In genomic region chr9:73968641-73969121, GRCm38 (mm10) we compare ENCODE assay signal across 9 mouse cellular contexts. TPM values are rescaled to one million over a fixed set of nuclear protein-coding genes. Genes with fewer than 3 reads are reported as not detected.
A peak's percentile ranks its signal among the peaks of the same experiment; 100 is the strongest.
DNase-seq lines count a peak whose midpoint lies in the region; ATAC-seq lines count a peak whose summit lies in the region.
"Had no signal": no experiment of that assay in that cellular context is flagged by ENCODE, and none has a peak within 500 bp of the region (broad histone marks: within the 10 kb centered on the region; RNA-seq: fewer than 3 reads in every experiment).

Gene Unc13c (minus strand): TSS chr9:73968966.

- peak within 1 kb of the TSS; percentile 63 for H3K4me2 ChIP-seq in heart, embryonic 15.5 days
- peak within 1 kb of the TSS; percentile 60 for H3K4me2 ChIP-seq in stomach, embryonic 15.5 days

- DNase-seq in layer of hippocampus, adult 11-12 months (ENCODE audit: low spot score): peak; percentile 21
- DNase-seq in layer of hippocampus, adult 9-10 months (ENCODE audit: low spot score): no peak
- peak; percentile 42 for DNase-seq in embryo, embryonic 9.5 days (ENCODE audit: extremely low spot score)
- peak; percentile 15 for DNase-seq in layer of hippocampus, adult 9-11 months
- peak; percentile 37 for DNase-seq in mesoderm, embryonic 11.5 days (ENCODE audit: low read depth, low spot score)

- peak within 1 kb of the TSS; percentile 46 for H3K4me3 ChIP-seq in heart, embryonic 15.5 days
- peak within 1 kb of the TSS; percentile 36 for H3K4me3 ChIP-seq in stomach, embryonic 15.5 days (replicated peaks)

- H3K27me3 ChIP-seq in heart, embryonic 15.5 days: no peaks in the 10 kb centered on the region
- H3K27me3 ChIP-seq in stomach, embryonic 15.5 days (replicated peaks): no peaks in the 10 kb centered on the region

- peaks cover 27% of the 10 kb centered on the region for H3K4me1 ChIP-seq in heart, embryonic 15.5 days (replicated peaks)
- 0 out of 2 replicates have a peak, but pooled peaks cover 9% of the 10 kb centered on the region for H3K4me1 ChIP-seq in stomach, embryonic 15.5 days

- H3K27ac ChIP-seq in heart, embryonic 15.5 days: peak within 1 kb of the TSS; percentile 31; the same call in 1 of the 2 replicates
- H3K27ac ChIP-seq in stomach, embryonic 15.5 days: no peak within 1 kb of the TSS

- peak; percentile 70; the same call in 1 of the 2 replicates for ATAC-seq in heart, embryonic 15.5 days (replicated peaks; ENCODE audit: insufficient number of reproducible peaks, insufficient read depth, low FRiP score, low read depth)
- peak; percentile 35; the same call in 1 of the 2 replicates for ATAC-seq in stomach, embryonic 15.5 days (ENCODE audit: insufficient read depth, low FRiP score, low read depth)
- ATAC-seq in megakaryocyte, adult 5-6 weeks (ENCODE audit: poor library complexity, severe bottlenecking): no peak

- H3K9me3 ChIP-seq in heart, embryonic 15.5 days (replicated peaks): no peaks in the 10 kb centered on the region
- no peaks in the 10 kb centered on the region for H3K9me3 ChIP-seq in stomach, embryonic 15.5 days

- H3K9ac ChIP-seq in heart, embryonic 15.5 days: peak within 1 kb of the TSS; percentile 46
- H3K9ac ChIP-seq in stomach, embryonic 15.5 days: no peak within 1 kb of the TSS

- 3% methylated on average over 17 of the region's 17 CpGs for WGBS in heart, embryonic 15.5 days
- WGBS in stomach, embryonic 15.5 days: 4% methylated on average over 17 of the region's 17 CpGs

- H3K36me3 ChIP-seq in heart, embryonic 15.5 days: no peaks in the 10 kb centered on the region
- no peaks in the 10 kb centered on the region for H3K36me3 ChIP-seq in stomach, embryonic 15.5 days

RNA-seq across cellular contexts. Expression of gene Unc13c, which starts in this region (rescaled TPM):
- polyA plus RNA-seq in heart, embryonic 15.5 days (2015; fragmentation: Nextera tagmentation; extraction: Ambion mirVana): 1.5 and 2.1 TPM in 2 replicates
- 0.73 and 0.76 TPM in 2 replicates for polyA plus RNA-seq in stomach, embryonic 15.5 days (2015; fragmentation: Nextera tagmentation; extraction: Ambion mirVana)
- not detected in 2 replicates for total RNA-seq in megakaryocyte, adult 5-6 weeks (2015)
- total RNA-seq in megakaryocyte, adult 5-6 weeks (2017): 0.04 TPM in 1 of 2 replicates, not detected in the other
- total RNA-seq: MEL had no signal

Comparison
In these comparisons a context has a peak if more than half of its experiments do, and no peak if none do; other contexts are left out.
1. Peak in ATAC-seq, H3K4me3 ChIP-seq and H3K4me2 ChIP-seq in stomach, embryonic 15.5 days; RNA of the gene not detected or under 1 TPM.